Mouse (Mus musculus): Measurements from ENCODE around the gene Arhgap30. TPM values are rescaled to one million over a fixed set of nuclear protein-coding genes. Genes with fewer than 3 reads are reported as not detected.

Gene Arhgap30
- polyA plus RNA-seq, 1 experiment from 2014 or later: 0.91 TPM

- no peaks in the 10 kb centered on the region for H3K36me3 ChIP-seq (ENCODE audit: insufficient read depth)
- 25% methylated on average over 8 of the region's 8 CpGs for WGBS
- peak overlapping the region; percentile 73 for H3K9ac ChIP-seq
- peaks cover 31% of the 10 kb centered on the region for H3K4me1 ChIP-seq (ENCODE audit: insufficient read depth)
- ATAC-seq (ENCODE audit: insufficient read depth) (no peak), DNase-seq (peak; percentile 60)
- H3K9me3 ChIP-seq (ENCODE audit: low read depth, low read length): no peaks in the 10 kb centered on the region
- H3K27me3 ChIP-seq (ENCODE audit: insufficient read depth, low read length): no peaks in the 10 kb centered on the region
- peak overlapping the region; percentile 67 for H3K4me3 ChIP-seq (ENCODE audit: low read depth, low read length)
- peak overlapping the region; percentile 72 for H3K4me2 ChIP-seq
- H3K27ac ChIP-seq (ENCODE audit: low read depth): peak overlapping the region; percentile 89
- TF ChIP-seq CTCF (IDR thresholded peaks at IDR 0.05; ENCODE audit: low read depth): no peak
Observed at GRCm38 (mm10) chr1:171439072-171439471, 50.3 kb downstream of the Arhgap30 start.

- Histone ChIP-seq H3K4me2 (peak overlapping the region; percentile 72), H3K36me3 (ENCODE audit: insufficient read depth) (no peaks in the 10 kb centered on the region), H3K4me3 (ENCODE audit: low read depth, low read length) (peak overlapping the region; percentile 67; the same call in 1 of the 2 replicates), H3K27me3 (ENCODE audit: insufficient read depth, low read length) (no peaks in the 10 kb centered on the region), H3K9ac (peak overlapping the region; percentile 36), H3K27ac (ENCODE audit: low read depth) (peak overlapping the region; percentile 89), H3K4me1 (ENCODE audit: insufficient read depth) (peaks cover 31% of the 10 kb centered on the region), H3K9me3 (ENCODE audit: low read depth, low read length) (no peaks in the 10 kb centered on the region)
- no peak for TF ChIP-seq CTCF (IDR thresholded peaks at IDR 0.05; ENCODE audit: low read depth)
- WGBS: 19% methylated on average over 9 of the region's 9 CpGs
- peak; percentile 89 for DNase-seq
- peak; percentile 69 for ATAC-seq (ENCODE audit: insufficient read depth)
Observed at GRCm38 (mm10) chr1:171440025-171440725, 51.4 kb downstream of the Arhgap30 start.

- Histone ChIP-seq H3K9ac (no peak overlapping the region; the same call in 1 of the 2 replicates), H3K4me2 (peak overlapping the region; percentile 72), H3K27me3 (ENCODE audit: insufficient read depth, low read length) (no peaks in the 10 kb centered on the region), H3K36me3 (ENCODE audit: insufficient read depth) (no peaks in the 10 kb centered on the region), H3K9me3 (ENCODE audit: low read depth, low read length) (no peaks in the 10 kb centered on the region), H3K27ac (ENCODE audit: low read depth) (peak overlapping the region; percentile 79), H3K4me1 (ENCODE audit: insufficient read depth) (peaks cover 30% of the 10 kb centered on the region), H3K4me3 (ENCODE audit: low read depth, low read length) (peak overlapping the region; percentile 12; the same call in 1 of the 2 replicates)
- WGBS: 43% methylated on average over 7 of the region's 7 CpGs
- no peak for TF ChIP-seq CTCF (IDR thresholded peaks at IDR 0.05; ENCODE audit: low read depth)
- peak; percentile 55 for DNase-seq
- peak; percentile 12; the same call in 1 of the 2 replicates for ATAC-seq (ENCODE audit: insufficient read depth)
Observed at GRCm38 (mm10) chr1:171441466-171442412, 53.0 kb downstream of the Arhgap30 start.

- no peak overlapping the region for H3K4me3 ChIP-seq (ENCODE audit: low read depth, low read length)
- WGBS: 63% methylated on average over 8 of the region's 8 CpGs
Observed at GRCm38 (mm10) chr1:171442413-171442760, 53.6 kb downstream of the Arhgap30 start.

GRCm38 (mm10) chr1:171445050-171445449 is 56.3 kb downstream of the Arhgap30 start:
- WGBS: 68% methylated on average over 5 of the region's 5 CpGs
- Histone ChIP-seq H3K4me3 (ENCODE audit: low read depth, low read length) (no peak overlapping the region), H3K4me2 (no peak overlapping the region), H3K9me3 (ENCODE audit: low read depth, low read length) (no peaks in the 10 kb centered on the region), H3K4me1 (ENCODE audit: insufficient read depth) (peaks cover 32% of the 10 kb centered on the region), H3K9ac (no peak overlapping the region), H3K27me3 (ENCODE audit: insufficient read depth, low read length) (no peaks in the 10 kb centered on the region), H3K27ac (ENCODE audit: low read depth) (no peak overlapping the region), H3K36me3 (ENCODE audit: insufficient read depth) (no peaks in the 10 kb centered on the region)
- no peak for TF ChIP-seq CTCF (IDR thresholded peaks at IDR 0.05; ENCODE audit: low read depth)
- DNase-seq: no peak
- no peak for ATAC-seq (ENCODE audit: insufficient read depth)

More at GRCm38 (mm10) chr1:171442413-171442760, 53.6 kb downstream of the Arhgap30 start:
- DNase-seq (no peak), ATAC-seq (ENCODE audit: insufficient read depth) (no peak)
- Histone ChIP-seq H3K27me3 (ENCODE audit: insufficient read depth, low read length) (no peaks in the 10 kb centered on the region), H3K4me2 (peak overlapping the region; percentile 72), H3K9ac (no peak overlapping the region), H3K36me3 (ENCODE audit: insufficient read depth) (no peaks in the 10 kb centered on the region), H3K27ac (ENCODE audit: low read depth) (peak overlapping the region; percentile 79), H3K9me3 (ENCODE audit: low read depth, low read length) (no peaks in the 10 kb centered on the region), H3K4me1 (ENCODE audit: insufficient read depth) (peaks cover 35% of the 10 kb centered on the region)
- no peak for TF ChIP-seq CTCF (IDR thresholded peaks at IDR 0.05; ENCODE audit: low read depth)

- DNase-seq (no peak), ATAC-seq (ENCODE audit: insufficient read depth) (no peak)
- peaks cover 17% of the 10 kb centered on the region for H3K4me1 ChIP-seq (ENCODE audit: insufficient read depth)
- no peak overlapping the region for H3K9ac ChIP-seq
- no peaks in the 10 kb centered on the region for H3K27me3 ChIP-seq (ENCODE audit: insufficient read depth, low read length)
- H3K36me3 ChIP-seq (ENCODE audit: insufficient read depth): no peaks in the 10 kb centered on the region
- 34% methylated on average over 7 of the region's 7 CpGs for WGBS
- H3K27ac ChIP-seq (ENCODE audit: low read depth): no peak overlapping the region; the same call in 1 of the 2 replicates
- no peak for TF ChIP-seq CTCF (IDR thresholded peaks at IDR 0.05; ENCODE audit: low read depth)
- H3K4me2 ChIP-seq: no peak overlapping the region
- H3K4me3 ChIP-seq (ENCODE audit: low read depth, low read length): no peak overlapping the region
- no peaks in the 10 kb centered on the region for H3K9me3 ChIP-seq (ENCODE audit: low read depth, low read length)
Observed at GRCm38 (mm10) chr1:171446854-171447253, 58.1 kb downstream of the Arhgap30 start.

GRCm38 (mm10) chr1:171447692-171448091 is 58.9 kb downstream of the Arhgap30 start:
- 17% methylated on average over 10 of the region's 10 CpGs for WGBS
- Histone ChIP-seq H3K4me3 (ENCODE audit: low read depth, low read length) (no peak overlapping the region), H3K4me1 (ENCODE audit: insufficient read depth) (peaks cover 16% of the 10 kb centered on the region; the same call in 1 of the 2 replicates), H3K4me2 (peak overlapping the region; percentile 43), H3K9ac (no peak overlapping the region), H3K27me3 (ENCODE audit: insufficient read depth, low read length) (no peaks in the 10 kb centered on the region), H3K36me3 (ENCODE audit: insufficient read depth) (no peaks in the 10 kb centered on the region), H3K9me3 (ENCODE audit: low read depth, low read length) (no peaks in the 10 kb centered on the region), H3K27ac (ENCODE audit: low read depth) (0 out of 2 replicates have a peak overlapping the region, but pooled peaks have one; percentile 46)
- ATAC-seq (ENCODE audit: insufficient read depth) (no peak), DNase-seq (no peak)
- no peak for TF ChIP-seq CTCF (IDR thresholded peaks at IDR 0.05; ENCODE audit: low read depth)

Measured in lung, embryonic 14.5 days (tissue).